Mouse (Mus musculus) gastrocnemius, postnatal 25 days (tissue): ENCODE measurements around the gene Map3k1. TPM values are rescaled to one million over a fixed set of nuclear protein-coding genes. Genes with fewer than 3 reads are reported as not detected.
A peak's percentile ranks its signal among the peaks of the same experiment; 100 is the strongest.
"Not testable (repeated sequence)": the region's sequence is repeated elsewhere in the genome, so short reads cannot be mapped to it uniquely, and the experiment has no call there.

Source experiments
- DNase-seq: peaks from one replicate; pipeline ENCODE4 v3.0.0; 2022
- total RNA-seq, 2 experiments: library from RNA; stranded (reverse); gene quantifications; 1 replicate in 1 of 2; 2 replicates in 1 of 2; pipeline ENCODE4 v1.2.3; 2021

The Map3k1 gene
- total RNA-seq, 2 experiments from 2014 or later: 8.0 to 9.3 TPM

- DNase-seq: no peak
These were observed 67.4 kb downstream of the Map3k1 start for GRCm38 (mm10) chr13:111741204-111741990.

GRCm38 (mm10) chr13:111726898-111727297 is 81.9 kb downstream of the Map3k1 start:
- no peak for DNase-seq

GRCm38 (mm10) chr13:111725165-111726077 is 83.4 kb downstream of the Map3k1 start:
- peak; percentile 97 for DNase-seq

- no peak for DNase-seq
These were observed 84.0 kb downstream of the Map3k1 start for GRCm38 (mm10) chr13:111724811-111725164.

GRCm38 (mm10) chr13:111719726-111720125 is 89.1 kb downstream of the Map3k1 start:
- DNase-seq: no peak

GRCm38 (mm10) chr13:111710531-111710930 is 98.3 kb downstream of the Map3k1 start:
- no peak for DNase-seq

GRCm38 (mm10) chr13:111703952-111704351 is 104.8 kb downstream of the Map3k1 start:
- DNase-seq: not testable (repeated sequence)

GRCm38 (mm10) chr13:111703396-111703795 is 105.4 kb downstream of the Map3k1 start:
- DNase-seq: no peak

Other genes starting within 250 kb of the Map3k1 start
- gene Gm10198, start 216.2 kb downstream of the Map3k1 start, total RNA-seq: not detected
- 1 to 10 TPM; 8.9 to 9.9 TPM for gene Mier3, start 128.0 kb downstream of the Map3k1 start, total RNA-seq